Mouse (Mus musculus): ENCODE results near the gene Sh3d21. TPM values are rescaled to one million over a fixed set of nuclear protein-coding genes. Genes with fewer than 3 reads are reported as not detected.
"Not testable (repeated sequence)": the region's sequence is repeated elsewhere in the genome, so short reads cannot be mapped to it uniquely, and the experiment has no call there.

Gene Sh3d21
- total RNA-seq, 2 experiments from 2014 or later, result 4.2 to 4.3 TPM

GRCm38 (mm10) chr4:126170737-126171136 is 7.4 kb upstream of the Sh3d21 start:
- not testable (repeated sequence) for DNase-seq (ENCODE audit: low spot score in 2 of 2)

- no peak for DNase-seq (ENCODE audit: low spot score in 2 of 2)
Measured at GRCm38 (mm10) chr4:126168851-126169250, 5.6 kb upstream of the Sh3d21 start.

GRCm38 (mm10) chr4:126166084-126166483 is 2.8 kb upstream of the Sh3d21 start:
- no peak for DNase-seq (ENCODE audit: low spot score in 2 of 2)

DNA sequence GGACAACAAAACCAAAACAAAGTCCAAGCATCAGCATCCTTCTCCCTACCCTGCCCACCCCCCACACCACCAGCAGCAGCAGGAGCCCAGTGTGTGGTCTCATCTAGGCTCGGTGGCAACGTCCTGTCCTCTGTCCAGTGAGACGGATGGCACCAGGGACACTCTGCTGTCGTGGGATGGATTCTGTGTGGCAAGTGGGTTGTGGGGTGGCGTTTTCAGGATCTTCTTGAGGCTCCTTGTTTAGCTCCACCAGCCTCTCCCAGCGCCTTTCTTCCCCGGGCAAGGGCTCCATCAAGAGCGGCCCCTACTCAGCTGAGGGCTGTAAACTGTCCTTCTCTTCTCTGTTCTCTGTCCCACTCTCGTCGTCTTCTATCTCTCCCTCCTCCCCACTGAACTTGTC is 1.8 kb upstream of the Sh3d21 start:
- DNase-seq (ENCODE audit: low spot score in 2 of 2), result not testable (repeated sequence)

DNA sequence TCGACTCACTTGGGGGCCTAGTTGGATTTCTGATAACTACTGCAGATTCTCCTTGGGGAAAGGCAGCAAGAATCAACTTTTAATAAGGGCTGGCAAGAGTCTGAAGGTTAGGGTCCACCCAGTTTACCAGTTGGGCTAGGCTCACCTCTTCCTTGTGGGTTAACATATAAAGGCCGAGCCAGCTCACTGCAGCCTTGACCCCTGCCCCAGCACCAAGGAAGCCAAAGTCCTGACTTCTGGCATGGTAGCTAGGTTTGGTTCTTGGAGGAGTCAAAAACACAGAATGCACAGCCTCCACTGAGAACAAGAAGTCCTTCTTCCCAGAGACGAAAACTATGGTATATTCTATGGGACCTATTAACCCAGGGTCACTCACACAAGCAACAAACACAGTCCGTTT is 394 bp upstream of the Sh3d21 start:
- DNase-seq (ENCODE audit: low spot score in 2 of 2), result no peak

DNA sequence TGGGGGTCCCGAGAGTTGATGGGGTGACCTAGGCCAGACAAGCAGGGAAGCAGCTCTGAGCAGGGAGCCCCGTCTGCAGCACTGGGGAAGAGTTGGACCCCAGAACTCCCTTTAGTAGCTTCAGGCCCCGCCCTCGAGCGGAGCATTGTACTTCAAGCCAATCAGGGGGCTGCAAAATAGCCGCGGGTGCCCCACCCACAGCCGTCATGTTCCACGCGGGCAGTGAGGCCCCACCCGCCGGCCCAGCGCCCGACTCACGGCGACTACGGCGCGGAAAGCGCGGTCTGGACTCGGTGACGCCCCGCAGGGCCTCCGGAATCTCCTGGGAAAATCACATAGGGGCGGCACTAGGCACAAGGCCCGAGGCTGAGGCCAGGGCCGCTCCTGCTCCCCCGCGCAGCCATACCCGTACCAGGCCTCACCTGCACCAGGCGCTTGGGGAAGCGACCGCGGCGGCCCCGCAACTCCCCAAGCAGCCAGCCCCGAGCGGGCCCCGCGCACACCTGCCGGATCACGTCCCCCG is 686 bp downstream of the Sh3d21 start:
- peak; percentile 79 to 83 for DNase-seq (ENCODE audit: low spot score in 2 of 2)

GRCm38 (mm10) chr4:126161986-126162385 is 1.3 kb downstream of the Sh3d21 start:
- no peak for DNase-seq (ENCODE audit: low spot score in 2 of 2)

- DNase-seq (ENCODE audit: low spot score in 2 of 2), result no peak
Measured at GRCm38 (mm10) chr4:126161456-126161855, 1.8 kb downstream of the Sh3d21 start.

- DNase-seq (ENCODE audit: low spot score in 2 of 2), result no peak
Measured at GRCm38 (mm10) chr4:126160981-126161380, 2.3 kb downstream of the Sh3d21 start.

DNA sequence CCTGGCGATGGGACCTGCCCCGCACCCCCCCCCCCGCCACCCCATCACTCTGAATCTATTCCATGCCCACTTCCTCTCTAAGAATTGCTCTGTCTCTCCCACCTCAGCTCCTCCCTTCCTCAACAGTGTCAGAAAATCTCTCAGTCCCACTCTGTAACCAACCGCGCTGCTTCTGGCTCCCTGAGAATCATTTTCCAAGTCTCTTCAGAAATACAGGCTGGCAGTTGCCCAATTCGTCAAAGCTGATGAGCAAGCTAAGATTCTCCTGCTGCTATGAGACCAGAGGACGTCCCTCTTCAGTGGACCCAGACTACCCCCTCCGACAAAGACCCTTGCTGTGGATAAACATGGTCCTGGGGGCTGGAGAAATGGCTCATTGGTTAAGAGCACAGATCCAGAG is 3.8 kb downstream of the Sh3d21 start:
- no peak for DNase-seq (ENCODE audit: low spot score in 2 of 2)

DNA sequence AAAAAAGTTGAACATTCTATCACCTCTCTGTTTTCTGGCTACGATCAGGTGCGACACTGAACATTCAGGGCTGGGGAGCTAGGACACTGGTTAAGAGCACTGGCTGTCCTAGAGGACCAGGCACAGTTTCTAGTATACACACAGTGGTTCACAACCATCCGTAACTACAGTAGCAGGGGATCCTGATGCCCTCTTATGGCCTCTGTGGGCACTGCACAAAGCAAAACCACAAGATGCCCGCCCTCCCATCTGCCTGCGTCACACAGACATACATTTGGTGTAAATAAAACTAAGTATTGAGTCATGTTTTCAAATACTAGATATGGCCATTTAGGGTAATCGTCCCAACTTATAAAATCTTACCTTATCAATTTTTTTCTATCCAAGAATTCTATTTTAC is 5.7 kb downstream of the Sh3d21 start:
- DNase-seq (ENCODE audit: low spot score in 2 of 2), result no peak

DNA sequence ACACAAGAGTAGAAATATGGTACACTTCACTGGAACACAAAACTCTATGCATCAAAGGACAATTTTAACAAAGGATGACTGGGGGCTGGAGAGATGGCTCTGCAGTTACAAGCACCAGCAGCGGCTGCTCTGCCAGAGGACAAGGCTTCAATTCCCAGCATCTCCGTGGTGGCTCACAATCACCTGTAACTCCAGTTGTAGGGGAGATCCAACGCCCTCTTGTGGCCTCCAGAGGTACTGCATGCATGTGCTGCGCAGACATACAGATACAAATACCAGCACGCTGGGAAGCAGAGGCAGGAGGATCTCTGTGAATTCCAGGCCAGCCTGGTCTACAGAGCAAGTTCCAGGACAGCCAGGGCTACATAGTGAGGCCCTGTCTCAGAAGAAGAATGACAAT is 6.7 kb downstream of the Sh3d21 start:
- no peak for DNase-seq (ENCODE audit: low spot score in 2 of 2)

DNA sequence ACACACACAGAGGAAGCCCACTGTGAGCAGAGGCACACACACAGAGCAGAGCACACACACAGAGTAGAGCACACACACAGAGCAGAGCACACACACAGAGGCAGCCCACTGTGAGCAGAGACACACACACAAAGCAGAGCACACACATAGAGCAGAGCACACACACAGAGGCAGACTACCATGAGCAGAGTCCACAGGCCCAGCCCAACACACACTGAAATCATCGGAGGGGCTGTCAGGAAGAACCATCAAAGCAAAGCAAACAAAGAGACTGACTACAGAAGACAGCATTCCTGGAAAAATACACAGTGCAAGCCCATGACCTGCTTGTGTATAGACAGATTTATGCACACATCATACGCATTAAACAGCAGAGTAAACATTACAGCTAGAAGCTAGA is 7.4 kb downstream of the Sh3d21 start:
- no peak for DNase-seq (ENCODE audit: low spot score in 2 of 2)

GRCm38 (mm10) chr4:126155183-126155582 is 8.1 kb downstream of the Sh3d21 start:
- no peak for DNase-seq (ENCODE audit: low spot score in 2 of 2)

DNA sequence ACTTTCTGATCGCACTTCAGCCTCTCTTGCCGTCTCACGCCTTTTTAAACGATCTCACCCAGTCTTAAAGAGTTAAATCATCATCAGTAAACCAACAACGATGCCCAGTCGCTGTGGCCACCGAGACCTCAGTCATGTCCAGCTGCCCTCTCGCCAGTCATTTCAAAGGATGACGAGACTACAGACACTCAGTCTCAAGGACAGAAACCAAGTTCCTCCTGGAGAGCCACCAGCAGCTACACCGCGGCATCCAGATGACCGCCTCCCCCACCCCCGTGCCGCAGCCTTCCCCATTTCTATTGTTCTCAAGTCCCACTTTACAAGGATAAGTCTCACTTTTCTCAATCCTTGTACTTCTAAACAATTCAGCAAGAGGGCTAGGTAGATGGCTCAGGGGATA is 10.4 kb downstream of the Sh3d21 start:
- DNase-seq (ENCODE audit: low spot score in 2 of 2), result no peak

DNA sequence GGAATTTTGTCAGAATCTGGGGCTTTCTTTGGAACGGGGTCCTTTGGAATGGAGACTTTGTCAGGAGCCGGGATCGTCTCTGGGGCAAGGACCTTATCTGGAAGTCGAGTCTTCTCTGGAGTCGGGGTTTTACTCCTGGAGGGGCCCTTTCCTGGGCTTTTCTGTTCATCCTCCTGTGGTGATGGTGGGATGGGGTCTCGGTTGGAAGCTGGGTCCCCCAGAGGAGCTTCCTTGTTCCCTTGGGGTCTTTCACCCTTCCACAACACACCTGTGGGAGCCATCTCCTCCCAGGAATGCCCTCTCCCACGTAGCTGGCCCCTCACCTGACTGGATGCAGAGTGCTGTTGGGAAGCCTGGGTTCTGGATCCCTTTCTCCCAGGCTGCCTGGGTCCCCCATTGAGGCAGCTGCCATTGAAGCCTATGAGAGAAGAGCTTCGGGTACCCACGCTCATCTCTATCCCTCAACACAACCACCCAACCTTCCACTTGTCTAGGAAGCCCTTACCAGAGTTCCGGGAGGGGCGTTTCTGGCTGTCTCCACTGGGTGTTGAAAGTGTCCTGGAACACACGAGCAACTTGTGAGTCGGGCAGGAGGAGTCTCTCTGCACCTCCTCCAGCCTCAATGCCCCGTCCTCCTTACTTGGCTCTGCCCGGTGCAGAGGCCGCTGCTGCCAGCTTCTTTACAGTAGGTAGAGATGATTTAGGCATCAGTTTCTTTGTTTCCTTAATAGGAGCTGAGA is 11.4 kb downstream of the Sh3d21 start:
- no peak for DNase-seq (ENCODE audit: low spot score in 2 of 2)

DNA sequence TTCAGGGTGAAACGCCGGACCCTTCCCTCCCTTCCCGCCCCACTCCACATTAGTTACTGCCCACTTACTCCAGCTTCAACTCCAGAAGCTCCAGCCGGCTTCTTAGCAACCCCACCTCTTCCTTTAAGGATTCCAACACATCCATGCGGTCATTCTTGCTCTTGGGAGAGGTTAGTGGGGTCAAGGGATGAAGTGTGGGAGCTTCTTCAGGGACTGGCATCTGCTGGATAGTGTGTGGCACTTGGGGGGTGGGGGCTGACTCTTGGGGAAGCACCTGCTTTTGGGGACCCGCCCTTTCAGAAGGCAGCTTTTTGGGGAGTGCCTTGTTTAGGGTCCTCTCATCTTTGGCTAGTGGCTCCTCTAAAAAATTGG is 12.4 kb downstream of the Sh3d21 start:
- no peak for DNase-seq (ENCODE audit: low spot score in 2 of 2)

DNA sequence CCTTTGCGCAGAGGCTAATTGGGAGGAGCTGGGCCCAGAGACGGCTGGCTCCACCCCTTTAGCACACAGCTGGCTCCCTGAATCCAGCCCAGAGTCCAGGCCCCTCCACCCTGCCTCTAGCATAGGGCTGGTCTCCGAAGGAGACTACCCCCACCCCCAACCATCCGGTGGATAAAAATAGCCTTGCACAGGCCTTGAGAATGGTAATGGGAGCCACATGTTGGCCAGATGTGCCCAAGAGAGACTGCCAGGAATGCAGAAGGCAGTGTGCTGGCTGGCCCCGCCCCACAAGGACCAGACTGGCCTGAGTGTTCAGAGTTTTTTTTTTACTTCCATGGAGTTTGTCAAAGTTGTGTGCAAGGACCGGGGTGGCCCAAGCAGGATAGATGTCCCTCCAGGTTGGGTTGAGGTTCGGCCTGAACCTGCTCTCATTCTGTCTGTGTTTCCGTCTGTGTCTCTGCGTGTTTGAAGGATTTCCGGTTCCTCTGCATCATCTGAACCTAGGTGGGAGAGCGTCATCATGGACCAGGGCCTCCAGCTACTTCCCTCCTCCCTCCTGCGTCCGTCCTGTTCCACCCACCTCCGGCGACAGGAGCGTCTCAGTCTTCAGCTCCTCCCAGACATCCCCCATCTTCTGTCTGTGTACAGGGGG is 12.9 kb downstream of the Sh3d21 start:
- peak in 1 of 2 experiments; percentile 51 for DNase-seq (ENCODE audit: low spot score in 2 of 2)

GRCm38 (mm10) chr4:126149798-126150197 is 13.5 kb downstream of the Sh3d21 start:
- DNase-seq (ENCODE audit: low spot score in 2 of 2), result no peak

- no peak for DNase-seq (ENCODE audit: low spot score in 2 of 2)
Measured at GRCm38 (mm10) chr4:126149041-126149676, 14.1 kb downstream of the Sh3d21 start.

GRCm38 (mm10) chr4:126148161-126148961 is 14.9 kb downstream of the Sh3d21 start:
- no peak for DNase-seq (ENCODE audit: low spot score in 2 of 2)
